Mouse (Mus musculus) ES-Bruce4 (cell line): ENCODE results near the gene Mylk.

ENCODE experiments used
- CTCF ChIP-seq: IDR thresholded peaks from one replicate; pipeline ENCODE4 v1.8.1; 2011; ENCODE audit warnings: low read depth, low read length
- EP300 ChIP-seq: IDR thresholded peaks from 2 replicates; pipeline ENCODE4 v1.6.1; 2011; ENCODE audit warnings: low read depth, low read length; ENCODE audit not compliant: insufficient read depth
- POLR2A ChIP-seq: IDR thresholded peaks from one replicate; pipeline ENCODE4 v1.8.1; 2011; ENCODE audit warnings: low read length; ENCODE audit not compliant: insufficient read depth

GRCm38 (mm10) chr16:34784675-34785074, 39.7 kb downstream of the Mylk start:
- TF ChIP-seq CTCF (no peak), POLR2A (no peak), EP300 (no peak)
